Mouse (Mus musculus) R1 (cell line): Measurements from ENCODE around the gene Mblac2.

ENCODE experiments used
- DNase-seq: peaks from one replicate; pipeline ENCODE4 v3.0.0-alpha.2; 2018; ENCODE audit warnings: low read depth, low spot score

Gene Mblac2

GRCm38 (mm10) chr13:81710775-81711545 is at the start of gene Mblac2, which contains the start of gene Polr3g:
Gene Mblac2, plus strand, starts transcription at chr13:81711341.
Gene Polr3g, minus strand, starts transcription at chr13:81711013.
- peak; percentile 96 for DNase-seq

- no peak for DNase-seq
Measured at GRCm38 (mm10) chr13:81663566-81664330, 47.4 kb upstream of the Mblac2 start.

DNA sequence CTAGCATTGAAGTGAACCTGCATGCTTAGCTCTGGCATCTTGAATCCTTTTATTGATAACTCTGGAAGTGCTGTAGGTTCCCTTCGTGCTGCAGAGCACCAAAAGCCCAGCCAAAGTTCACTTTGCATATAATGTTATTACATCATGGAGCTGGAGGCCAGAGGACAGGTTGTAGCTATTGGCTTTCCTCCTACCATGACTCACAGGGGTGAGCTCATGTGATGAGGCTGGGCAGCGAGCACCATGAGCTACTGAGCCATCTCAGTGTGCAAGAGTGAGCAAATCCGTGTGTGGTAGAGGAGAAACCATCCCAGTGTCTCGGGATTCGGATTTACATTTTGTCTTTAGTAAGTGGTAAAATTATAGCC is 46.8 kb upstream of the Mblac2 start:
- no peak for DNase-seq

DNA sequence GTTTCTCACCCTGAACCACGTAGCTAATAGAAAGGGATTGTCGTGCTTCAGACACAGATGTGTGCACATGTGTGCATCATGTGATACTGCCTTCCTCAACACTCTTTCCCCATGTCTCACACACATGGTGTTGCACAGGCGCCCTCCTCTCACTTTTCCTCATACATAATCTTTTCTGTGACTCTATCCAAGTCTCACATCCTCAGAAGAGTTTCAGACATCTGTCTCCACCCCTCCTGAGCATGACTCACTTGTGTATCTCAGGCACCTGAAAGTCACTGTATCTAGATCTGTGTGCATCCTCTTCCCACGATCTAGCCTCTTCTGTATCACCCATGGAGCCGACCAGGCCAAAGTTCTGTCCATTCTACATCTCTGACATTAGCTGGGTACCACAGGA is 43.4 kb upstream of the Mblac2 start:
- no peak for DNase-seq

DNA sequence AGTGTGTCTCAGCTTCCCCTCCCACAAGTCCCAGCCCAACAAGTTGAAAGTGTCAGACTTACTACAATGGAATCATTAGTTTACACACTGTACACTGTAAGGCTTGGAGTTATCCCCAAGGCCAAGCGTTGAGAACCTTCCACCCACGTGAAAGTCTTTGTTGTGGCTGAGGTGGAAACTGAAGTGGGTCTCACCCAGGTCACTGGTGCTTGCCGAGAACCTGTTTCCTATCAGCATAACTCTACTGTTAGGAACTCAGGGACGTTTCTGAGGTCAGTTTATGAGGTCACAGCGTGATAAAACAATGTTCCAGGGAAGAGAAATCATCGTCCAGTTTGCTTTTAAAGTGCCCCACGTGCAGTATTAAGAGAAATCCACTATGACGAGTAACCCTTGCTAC is 35.8 kb upstream of the Mblac2 start:
- no peak for DNase-seq

DNA sequence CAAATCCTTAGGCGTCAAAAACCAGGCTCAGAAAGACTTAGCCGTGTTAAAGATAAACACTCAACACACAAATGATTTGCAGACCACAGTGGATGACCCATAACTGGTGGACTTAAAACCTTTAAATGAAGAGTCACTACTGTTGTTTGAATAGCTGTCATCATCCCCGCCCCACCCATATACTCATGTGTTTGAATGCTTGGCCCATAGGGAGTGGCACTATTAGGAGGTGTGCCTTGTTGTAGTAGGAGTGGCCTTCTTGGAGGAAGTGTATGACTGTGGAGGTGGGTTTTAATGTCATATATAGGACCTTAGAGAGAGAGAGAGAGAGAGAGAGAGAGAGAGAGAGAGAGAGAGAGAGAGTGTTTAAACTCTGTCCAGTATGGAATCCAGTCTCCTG is 28.0 kb upstream of the Mblac2 start:
- DNase-seq, result no peak

DNA sequence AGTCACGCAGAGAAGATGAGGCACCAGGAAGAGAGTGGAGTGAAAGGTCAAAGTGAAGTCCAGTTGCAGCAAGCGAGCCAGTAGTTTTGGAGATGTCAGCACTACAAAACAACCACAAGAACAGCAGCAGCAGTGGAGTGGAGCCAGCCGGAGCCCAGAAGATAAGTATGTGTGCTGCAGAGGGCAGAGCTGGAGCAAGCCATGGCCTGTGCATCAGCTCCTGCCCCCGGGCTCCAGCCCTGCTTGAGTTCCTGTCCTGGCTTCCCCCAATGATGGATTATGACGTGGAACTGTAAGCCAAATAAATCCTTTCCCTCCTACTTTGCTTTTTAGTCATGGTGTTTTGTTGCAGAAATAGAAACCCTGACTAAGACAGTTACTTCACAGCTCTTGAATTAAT is 26.9 kb upstream of the Mblac2 start:
- DNase-seq, result no peak

GRCm38 (mm10) chr13:81684884-81685283 is 26.3 kb upstream of the Mblac2 start:
- no peak for DNase-seq

DNA sequence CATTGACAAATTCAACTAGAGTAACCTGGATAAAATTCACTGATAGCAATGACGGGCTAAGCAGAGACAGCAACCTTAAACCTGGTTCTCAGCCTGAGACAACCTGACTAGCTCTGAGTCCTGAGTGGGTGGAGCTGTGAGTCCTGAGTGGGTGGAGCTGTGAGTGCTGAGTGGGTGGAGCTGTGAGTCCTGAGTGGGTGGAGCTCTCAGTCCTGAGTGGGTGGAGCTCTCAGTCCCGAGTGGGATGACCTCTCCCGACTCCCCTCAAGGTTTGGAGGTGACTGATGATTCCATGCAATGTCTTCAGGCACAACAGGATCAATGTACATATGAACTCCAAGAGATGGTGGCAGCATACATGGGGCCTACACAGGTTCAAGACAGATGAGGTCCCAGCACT is 21.6 kb upstream of the Mblac2 start:
- DNase-seq, result peak; percentile 71

DNA sequence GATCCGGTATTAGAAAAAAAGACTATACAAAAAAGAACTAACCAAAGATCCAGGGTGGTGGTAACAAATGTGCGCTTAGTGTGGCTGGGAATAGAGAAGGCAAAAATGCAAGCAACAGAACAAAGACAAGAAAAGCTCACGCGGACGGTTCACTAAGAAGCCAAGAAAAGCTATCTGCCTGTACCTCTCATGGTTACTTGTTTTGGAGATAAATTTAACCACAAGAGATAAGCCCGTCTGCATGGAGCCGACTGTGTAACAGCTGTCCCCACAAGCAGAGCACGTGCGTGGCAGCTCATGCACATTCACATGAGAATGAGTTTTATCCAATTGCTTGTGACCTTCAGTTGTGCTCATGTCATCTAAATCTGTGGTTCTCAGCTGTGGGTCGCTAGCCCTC is 20.7 kb upstream of the Mblac2 start:
- peak; percentile 33 for DNase-seq

- DNase-seq, result peak; percentile 85
Measured at GRCm38 (mm10) chr13:81691606-81692005, 19.5 kb upstream of the Mblac2 start.

DNA sequence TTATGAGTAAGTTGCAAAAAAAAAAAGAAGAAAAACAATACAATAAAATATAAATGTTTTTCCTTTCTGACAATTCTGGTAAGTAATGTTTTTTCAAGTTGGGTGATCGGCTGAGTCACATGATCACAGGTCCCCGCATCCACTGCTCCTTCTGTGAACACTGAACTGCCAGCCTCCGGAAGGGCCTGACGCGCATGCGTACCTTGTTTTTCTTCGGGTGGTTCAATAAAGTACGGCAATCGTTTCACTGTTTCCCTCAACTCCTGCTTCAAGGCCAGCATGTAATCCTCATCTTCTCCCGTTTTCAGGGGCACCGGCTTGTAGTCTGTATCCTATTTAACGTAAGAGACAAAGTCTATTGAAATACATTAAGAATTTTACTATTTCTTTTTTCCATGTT is 16.7 kb upstream of the Mblac2 start:
- peak; percentile 90 for DNase-seq

DNA sequence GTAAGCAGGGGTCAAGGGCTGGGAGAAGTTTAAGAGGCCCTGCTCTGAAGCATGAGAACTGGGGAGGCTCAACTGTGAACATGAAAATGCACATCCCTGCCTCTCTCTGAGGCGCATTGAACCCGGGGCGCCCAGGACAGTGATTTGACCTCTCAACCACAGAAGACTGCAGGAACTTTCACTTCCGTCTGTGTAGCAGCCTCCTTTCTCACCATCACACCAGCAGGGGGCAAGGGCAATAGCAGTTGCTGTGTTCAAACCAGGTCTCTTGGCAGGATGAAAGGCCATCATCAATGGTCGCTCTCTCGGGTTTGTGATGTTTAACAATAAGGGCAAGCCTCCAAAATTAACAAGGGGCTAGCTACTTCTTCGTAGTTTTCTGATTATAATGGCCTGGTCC is 8.0 kb upstream of the Mblac2 start:
- peak; percentile 70 for DNase-seq

DNA sequence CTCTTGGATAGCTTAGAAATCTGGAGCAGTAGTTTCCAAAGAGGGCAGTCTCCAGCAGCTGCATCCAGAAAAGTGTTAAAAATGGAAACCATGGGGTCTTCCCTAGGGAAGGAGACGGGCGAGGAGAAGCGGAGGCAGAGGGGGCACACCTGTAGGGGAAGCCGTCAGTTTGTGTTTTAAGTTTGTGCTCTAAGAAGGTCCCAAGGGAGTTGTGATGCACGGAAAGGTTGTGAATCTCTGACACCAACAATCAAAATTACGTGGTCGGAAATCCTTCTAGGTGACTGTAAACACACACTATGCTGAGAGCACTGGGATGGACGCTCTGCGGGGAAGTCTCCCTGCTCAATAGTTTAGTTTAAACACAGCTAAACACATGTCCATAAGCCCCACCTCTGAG is 7.5 kb upstream of the Mblac2 start:
- DNase-seq, result no peak

DNA sequence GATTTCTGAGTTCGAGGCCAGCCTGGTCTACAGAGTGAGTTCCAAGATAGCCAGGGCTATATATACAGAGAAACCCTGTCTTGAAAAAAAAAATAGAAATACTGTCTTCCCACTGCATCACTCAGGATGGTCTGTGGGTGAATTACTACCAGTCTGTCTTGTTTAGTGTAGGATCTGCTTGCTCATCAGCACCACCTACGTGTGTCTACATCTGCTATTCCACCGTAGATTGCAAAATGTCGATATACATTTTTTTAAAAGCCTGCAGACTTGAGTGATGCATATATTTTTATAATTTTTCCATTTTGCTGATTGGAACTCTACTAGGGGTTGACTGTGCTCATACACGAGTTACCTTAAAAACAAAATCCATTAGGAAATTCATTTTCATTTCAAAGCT is 4.8 kb upstream of the Mblac2 start:
- DNase-seq, result no peak

GRCm38 (mm10) chr13:81709805-81710204 is 1.3 kb upstream of the Mblac2 start:
- DNase-seq, result no peak

DNA sequence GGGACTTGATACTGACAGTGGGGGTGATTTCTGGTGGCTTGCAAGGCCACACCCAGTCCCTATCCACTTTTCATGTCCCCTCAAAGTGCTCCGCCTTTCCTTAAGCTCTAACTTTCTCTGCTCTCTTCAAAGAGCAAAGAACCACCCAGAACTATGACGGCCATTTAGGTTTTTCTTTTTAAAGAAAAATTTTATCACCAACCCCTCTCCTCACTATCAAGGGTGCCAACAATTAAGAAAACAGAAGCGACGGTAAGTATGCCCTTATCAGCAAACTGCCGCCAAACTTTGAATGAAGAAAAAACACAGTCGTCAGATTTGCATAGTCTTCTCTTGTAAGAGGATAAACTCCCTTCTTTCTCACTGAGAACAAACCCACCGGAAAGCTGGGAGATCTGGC is 875 bp upstream of the Mblac2 start:
- DNase-seq, result peak; percentile 46

GRCm38 (mm10) chr13:81711546-81712371 is 618 bp downstream of the Mblac2 start:
- peak; percentile 52 for DNase-seq

GRCm38 (mm10) chr13:81713896-81714295 is 2.8 kb downstream of the Mblac2 start:
- no peak for DNase-seq

DNA sequence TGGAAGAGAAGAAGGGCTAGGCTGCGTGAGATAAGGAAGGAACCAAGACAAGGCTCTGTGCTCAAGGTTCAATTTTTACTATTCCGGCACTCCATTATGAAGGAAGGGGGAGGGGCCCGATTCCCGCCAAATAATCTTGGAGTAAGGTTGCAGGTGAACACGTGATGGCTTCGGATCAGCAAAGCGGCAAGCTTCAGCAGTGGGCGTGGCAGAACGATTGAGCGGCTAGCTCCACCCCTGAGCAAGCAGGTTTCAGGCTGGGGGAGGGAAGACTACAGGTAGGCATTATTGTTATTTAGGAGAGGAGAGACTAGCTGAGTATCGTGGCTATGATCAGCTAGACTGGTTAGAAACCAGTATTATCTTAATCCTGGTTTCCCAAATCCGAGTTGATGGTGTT is 17.0 kb downstream of the Mblac2 start:
- DNase-seq, result peak; percentile 86

DNA sequence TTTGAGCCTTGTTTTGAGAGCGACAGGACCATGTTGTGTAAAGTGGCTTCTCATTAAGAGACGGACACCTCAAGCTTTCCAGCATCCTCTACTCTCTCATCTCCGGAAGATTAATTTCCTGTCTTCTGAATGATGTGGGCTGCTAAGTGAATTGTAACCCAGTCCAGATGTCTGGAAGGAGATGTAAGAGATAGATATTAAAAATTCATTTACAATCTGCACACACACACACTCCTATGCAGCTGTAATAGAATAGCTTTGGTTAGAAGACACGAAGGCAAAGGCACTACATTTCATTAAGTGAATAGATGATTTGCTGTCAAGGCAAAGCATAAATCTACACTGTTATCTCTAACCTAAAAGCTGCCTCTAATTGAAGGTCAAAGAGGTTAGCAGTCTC is 18.0 kb downstream of the Mblac2 start:
- no peak for DNase-seq

GRCm38 (mm10) chr13:81730362-81730761 is 19.2 kb downstream of the Mblac2 start:
- DNase-seq, result no peak
